Mouse (Mus musculus) thymus, adult 2 months (tissue): ENCODE results near the gene 2010111I01Rik.

ENCODE experiments used
- CTCF ChIP-seq: fragments of 200-500 bp; IDR thresholded peaks from 2 replicates; pipeline ENCODE4 v1.5.1; 2012; ENCODE audit warnings: mild to moderate bottlenecking, control low read depth, low read length, moderate library complexity, borderline replicate concordance; ENCODE audit not compliant: control insufficient read depth, poor library complexity, insufficient read depth; ENCODE audit errors: extremely low read depth
- POLR2A ChIP-seq: fragments of 200-500 bp; IDR thresholded peaks from 2 replicates; pipeline ENCODE4 v1.6.1; 2012; ENCODE audit warnings: mild to moderate bottlenecking, low read length, control low read depth, moderate library complexity; ENCODE audit not compliant: control insufficient read depth, poor library complexity, insufficient read depth; ENCODE audit errors: extremely low read depth

DNA sequence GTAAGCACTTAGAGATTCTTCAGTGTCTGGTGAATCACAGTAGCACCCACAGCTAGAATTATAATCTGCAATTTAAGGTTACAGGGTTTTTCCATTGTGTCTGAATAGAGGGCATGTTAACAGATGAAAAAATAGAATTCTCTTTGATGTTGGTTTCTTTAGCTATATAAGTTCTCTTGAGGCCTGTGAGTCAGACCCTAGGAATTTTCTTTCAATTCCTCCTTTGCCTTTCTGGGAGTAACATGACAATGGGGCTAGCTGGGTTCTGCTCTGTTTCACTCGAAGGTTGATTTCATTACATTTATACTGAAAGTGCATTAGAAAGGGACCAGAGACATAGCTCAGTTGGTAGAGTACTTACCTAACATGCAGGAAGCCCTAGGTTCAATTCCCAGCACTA, 101.9 kb downstream of the 2010111I01Rik start:
- TF ChIP-seq CTCF (no peak), POLR2A (no peak)
